Mouse (Mus musculus): ENCODE measurements around the gene Vsx1.

DNA sequence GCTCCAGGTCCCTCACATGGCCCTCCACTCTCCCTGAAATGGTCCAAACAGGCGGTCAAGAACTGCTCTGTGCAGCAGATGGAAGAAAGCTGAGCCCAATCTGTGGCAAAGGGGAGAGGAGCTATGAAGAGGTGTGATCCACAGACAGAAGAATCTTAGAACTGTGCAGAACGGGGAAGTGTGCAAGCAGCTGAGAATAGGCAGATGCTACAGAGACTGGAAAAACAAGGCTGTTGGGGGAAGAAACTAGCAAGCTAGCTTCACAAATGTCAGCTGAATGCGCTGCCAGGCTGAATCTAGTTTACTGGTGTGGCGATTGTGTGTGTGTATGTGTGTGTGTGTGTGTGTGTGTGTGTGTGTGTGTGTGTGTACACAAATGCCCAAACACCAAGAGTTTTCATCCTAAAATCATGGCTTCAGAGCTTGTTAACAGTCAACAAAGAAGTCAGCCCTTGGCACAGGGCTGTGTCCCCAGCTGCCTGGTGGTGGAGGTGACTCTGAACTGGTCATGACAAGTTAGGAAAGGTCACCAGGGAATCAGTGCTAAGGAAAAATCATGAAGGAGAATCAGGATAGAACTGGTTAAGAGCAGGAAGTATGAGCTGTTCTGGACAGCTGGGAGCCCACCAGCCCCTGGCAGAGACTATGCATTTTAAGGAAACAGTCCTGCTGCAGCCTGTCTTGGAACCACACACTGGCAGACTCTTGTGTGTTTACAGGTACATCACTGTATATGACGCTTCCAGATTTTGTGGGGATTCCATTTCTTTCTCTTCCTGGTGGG, 28.3 kb downstream of the Vsx1 start:
- TF ChIP-seq MAX (IDR thresholded peaks at IDR 0.05) = no peak
- TF ChIP-seq CTCF (IDR thresholded peaks at IDR 0.05; ENCODE audit: control insufficient read depth, insufficient read depth, insufficient read length) = no peak
- no peak for TF ChIP-seq USF1 (IDR thresholded peaks at IDR 0.05; ENCODE audit: low read depth)
- TF ChIP-seq FOSL1 (IDR thresholded peaks at IDR 0.05; ENCODE audit: insufficient read depth, low read length, poor library complexity, severe bottlenecking) = no peak
- TF ChIP-seq MYOD1 (IDR thresholded peaks at IDR 0.05; ENCODE audit: control insufficient read depth, insufficient read length, low read depth) = no peak

All from C2C12 (cell line).